Mouse (Mus musculus): ENCODE results near the gene Sox13.

The Sox13 gene

GRCm38 (mm10) chr1:133431133-133431532 is 7.0 kb upstream of the Sox13 start:
- DNase-seq (ENCODE audit: low spot score in 2 of 2): no peak

DNA sequence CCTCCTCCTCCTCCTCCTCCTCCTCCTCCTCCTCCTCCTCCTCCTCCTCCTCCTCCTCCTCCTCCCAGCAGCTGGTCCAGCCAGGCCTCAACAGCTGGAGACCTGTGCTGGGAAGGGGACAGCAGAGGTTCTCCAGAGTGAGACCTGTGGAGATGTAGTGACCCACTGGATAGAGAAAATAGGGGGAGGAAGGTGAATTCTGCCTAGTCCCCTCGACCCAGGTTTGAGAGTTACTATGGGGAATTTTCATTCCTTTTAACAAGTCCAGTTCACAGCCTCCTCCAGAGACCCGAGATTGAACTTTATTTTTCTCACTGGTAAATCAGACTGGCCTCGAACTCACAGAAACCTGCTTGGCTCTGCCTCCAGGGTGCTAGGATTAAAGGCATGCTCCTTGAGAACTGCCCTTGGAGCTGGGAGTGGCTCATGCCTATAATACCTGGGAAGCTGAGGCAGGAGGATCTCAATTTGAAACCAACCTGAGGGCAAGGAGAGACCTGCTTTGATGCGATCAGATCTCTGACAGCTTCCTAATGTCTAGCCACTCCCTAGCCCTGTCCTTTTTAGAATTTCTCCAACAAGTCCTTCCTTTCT is 467 bp upstream of the Sox13 start:
- no peak for DNase-seq (ENCODE audit: low spot score in 2 of 2)

GRCm38 (mm10) chr1:133423166-133423542 is 1.0 kb downstream of the Sox13 start:
- DNase-seq (ENCODE audit: low spot score in 2 of 2): no peak

- peak in 1 of 2 experiments; percentile 42 for DNase-seq (ENCODE audit: low spot score in 2 of 2)
Observed at GRCm38 (mm10) chr1:133422615-133423161, 1.5 kb downstream of the Sox13 start.

- DNase-seq (ENCODE audit: low spot score in 2 of 2): peak in 1 of 2 experiments; percentile 14
Observed at GRCm38 (mm10) chr1:133421975-133422570, 2.1 kb downstream of the Sox13 start.

- DNase-seq (ENCODE audit: low spot score in 2 of 2): peak in 1 of 2 experiments; percentile 7
Observed at GRCm38 (mm10) chr1:133421061-133421460, 3.1 kb downstream of the Sox13 start.

- DNase-seq (ENCODE audit: low spot score in 2 of 2): peak in 1 of 2 experiments; percentile 6
Observed at GRCm38 (mm10) chr1:133420491-133420890, 3.7 kb downstream of the Sox13 start.

DNA sequence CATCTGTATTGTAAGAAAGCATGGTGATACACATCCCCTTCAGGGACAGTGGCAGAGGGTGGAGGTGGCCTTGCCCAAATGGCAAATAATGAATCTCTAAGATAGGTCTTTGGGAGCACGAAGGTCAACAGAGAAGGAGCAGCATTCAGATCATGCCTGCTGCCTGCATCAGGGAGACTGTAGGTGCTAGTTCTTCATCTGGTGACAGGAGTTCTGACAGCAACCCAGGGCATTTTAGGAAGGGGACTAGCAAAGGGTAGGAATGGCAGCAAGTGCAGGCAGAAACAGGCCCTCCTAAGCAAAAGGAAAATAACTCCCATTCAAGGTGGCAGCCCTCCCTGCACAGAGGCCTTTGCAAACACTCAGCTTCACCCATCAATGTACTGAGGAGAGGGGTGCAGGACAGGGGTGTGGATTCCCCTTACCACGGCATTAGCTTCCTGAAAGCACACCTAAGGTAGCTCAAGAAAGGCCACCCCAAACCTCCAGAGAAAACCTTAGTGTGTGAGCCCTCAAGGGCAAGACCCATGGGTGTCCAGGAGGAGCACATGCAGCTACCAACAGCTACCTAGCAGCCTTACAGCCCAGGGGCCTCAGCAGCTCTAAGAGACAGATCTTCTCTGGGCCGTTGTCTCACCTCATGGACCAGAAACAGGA is 4.9 kb downstream of the Sox13 start:
- peak in 1 of 2 experiments; percentile 14 for DNase-seq (ENCODE audit: low spot score in 2 of 2)

DNA sequence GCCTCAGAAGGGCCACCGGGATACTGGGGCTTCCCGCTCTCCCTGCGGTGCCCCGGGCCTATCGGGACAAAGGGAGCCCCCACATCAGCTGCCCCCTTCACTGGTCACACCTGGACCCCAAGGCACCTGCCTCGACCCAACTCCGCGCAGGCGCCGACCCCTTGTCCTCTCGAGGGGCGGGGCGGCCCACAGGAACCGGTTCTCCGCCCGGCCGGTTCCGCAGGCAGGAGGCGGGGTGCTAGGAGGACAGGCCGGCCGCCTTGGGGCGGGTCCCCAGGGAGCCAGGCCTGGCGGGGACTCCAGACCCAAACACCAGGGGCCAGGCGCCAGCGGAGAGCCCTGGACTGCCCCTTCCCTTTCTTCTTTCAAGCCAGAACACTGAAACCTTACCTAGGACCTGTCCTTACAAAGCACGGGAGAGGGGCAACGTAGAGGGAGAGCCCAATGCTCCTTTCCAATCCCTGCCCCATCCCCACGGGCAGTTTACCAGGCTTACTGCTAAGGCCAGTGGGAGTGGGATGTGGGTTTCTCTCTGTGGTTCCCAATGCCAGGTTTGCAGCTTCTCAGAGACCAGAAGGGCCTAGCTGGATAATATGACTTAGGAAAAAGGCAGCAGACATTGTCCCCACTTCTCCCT is 5.9 kb downstream of the Sox13 start:
- DNase-seq (ENCODE audit: low spot score in 2 of 2): peak in 1 of 2 experiments; percentile 53

GRCm38 (mm10) chr1:133417539-133417938 is 6.6 kb downstream of the Sox13 start:
- no peak for DNase-seq (ENCODE audit: low spot score in 2 of 2)

GRCm38 (mm10) chr1:133417113-133417512 is 7.1 kb downstream of the Sox13 start:
- no peak for DNase-seq (ENCODE audit: low spot score in 2 of 2)

- no peak for DNase-seq (ENCODE audit: low spot score in 2 of 2)
Observed at GRCm38 (mm10) chr1:133416472-133416871, 7.7 kb downstream of the Sox13 start.

DNA sequence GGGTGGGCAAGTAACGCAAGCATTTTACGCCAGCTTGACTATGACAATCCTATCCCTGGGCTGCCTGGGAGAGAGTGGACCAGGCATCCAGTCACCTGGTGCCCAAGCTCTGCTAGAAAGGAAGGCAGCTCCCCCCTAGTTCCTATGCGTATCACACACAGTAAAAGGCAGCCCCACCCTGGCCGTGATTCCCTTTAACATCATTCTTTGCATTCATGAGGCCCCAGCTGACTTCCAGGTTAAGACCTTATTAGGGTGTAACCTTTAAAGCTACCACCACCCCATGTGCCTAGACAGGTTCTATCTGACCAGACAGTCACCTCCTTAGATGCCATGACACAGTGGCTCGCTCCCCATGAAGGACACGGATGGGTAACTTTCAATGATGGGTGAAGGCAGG is 8.7 kb downstream of the Sox13 start:
- DNase-seq (ENCODE audit: low spot score in 2 of 2): no peak

DNA sequence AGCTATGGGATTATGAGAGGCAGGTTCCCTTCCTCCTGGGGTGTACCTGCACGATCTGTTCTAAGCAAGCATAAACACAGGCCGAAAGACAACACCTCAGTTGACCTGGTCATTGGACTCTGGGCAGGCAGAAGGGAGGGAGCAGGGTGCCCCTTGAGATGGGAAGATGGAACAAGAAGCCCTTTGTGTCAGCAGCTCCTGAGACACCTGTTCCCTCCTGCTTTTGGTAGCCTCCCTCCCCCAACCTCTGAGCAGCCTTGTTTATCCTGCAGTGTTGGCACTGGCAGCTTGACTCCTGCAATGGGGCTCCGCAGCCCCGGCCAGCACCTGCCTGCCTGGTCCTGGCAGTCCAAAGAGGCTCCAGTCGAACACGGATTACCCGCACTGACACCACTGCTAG is 9.1 kb downstream of the Sox13 start:
- DNase-seq (ENCODE audit: low spot score in 2 of 2): no peak

GRCm38 (mm10) chr1:133412941-133413340 is 11.2 kb downstream of the Sox13 start:
- DNase-seq (ENCODE audit: low spot score in 2 of 2): no peak

DNA sequence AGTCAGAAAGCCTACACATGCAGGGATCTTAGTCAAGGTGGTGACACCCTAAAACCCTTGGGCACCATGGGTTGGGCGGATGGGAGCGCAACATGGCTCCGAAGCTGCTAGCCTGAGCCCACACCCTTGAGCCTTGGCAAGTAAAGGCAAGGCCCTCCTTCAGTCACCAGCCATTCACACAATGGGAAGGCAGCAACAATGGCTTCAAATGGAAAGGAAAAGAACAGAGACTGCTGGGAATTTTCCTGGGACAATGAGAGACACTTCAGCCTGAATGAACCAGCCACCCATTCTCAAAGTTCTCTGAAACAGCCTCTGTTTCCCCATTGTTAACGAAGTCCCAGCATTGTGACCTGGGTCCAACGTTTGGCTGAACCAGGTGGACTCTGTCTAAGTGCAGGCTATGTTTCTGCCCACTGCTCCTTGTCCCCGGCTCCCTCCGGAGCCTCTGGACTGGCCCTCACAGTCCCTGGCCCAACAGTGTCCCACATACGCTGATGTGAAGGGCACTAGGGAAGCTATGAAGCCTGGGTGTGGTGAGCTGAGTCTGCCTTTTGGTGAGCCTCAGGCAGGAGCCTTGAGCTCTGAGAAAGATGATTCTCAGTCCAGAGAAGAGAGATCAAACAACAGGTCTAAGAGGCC is 12.6 kb downstream of the Sox13 start:
- DNase-seq (ENCODE audit: low spot score in 2 of 2): no peak

- DNase-seq (ENCODE audit: low spot score in 2 of 2): no peak
Observed at GRCm38 (mm10) chr1:133409786-133410185, 14.4 kb downstream of the Sox13 start.

DNA sequence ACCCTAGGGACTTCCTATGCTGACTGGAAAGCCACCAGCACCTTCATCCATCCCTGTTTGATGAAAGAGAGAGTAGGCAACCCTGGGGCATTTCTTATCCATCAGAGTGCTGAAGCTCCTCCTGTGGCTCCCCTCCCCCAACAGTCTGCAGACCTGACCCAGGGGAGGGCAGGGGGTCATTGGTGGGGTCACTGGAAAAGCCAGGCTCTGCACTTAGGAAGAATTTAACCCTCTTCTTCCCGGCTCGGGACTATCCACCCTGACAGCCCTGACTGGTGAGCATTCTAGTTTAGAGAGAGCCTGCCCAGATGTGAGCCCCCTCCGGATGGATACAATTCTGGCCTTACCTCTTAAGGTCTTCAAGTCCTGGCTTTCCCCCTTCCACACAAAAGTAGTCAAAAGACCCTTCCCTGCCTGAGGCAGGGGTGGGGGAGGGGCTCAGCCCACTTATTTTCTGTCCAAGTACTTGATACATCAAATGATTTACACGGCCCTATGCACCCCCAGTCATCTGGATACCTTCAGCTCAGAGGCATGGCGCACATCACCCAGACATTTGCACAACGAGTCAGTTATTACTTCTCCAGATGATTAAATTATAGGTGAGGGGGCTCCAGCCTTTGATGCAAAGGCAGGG is 15.2 kb downstream of the Sox13 start:
- DNase-seq (ENCODE audit: low spot score in 2 of 2): no peak

GRCm38 (mm10) chr1:133408321-133408720 is 15.9 kb downstream of the Sox13 start:
- DNase-seq (ENCODE audit: low spot score in 2 of 2): no peak

GRCm38 (mm10) chr1:133407436-133407835 is 16.7 kb downstream of the Sox13 start:
- no peak for DNase-seq (ENCODE audit: low spot score in 2 of 2)

DNA sequence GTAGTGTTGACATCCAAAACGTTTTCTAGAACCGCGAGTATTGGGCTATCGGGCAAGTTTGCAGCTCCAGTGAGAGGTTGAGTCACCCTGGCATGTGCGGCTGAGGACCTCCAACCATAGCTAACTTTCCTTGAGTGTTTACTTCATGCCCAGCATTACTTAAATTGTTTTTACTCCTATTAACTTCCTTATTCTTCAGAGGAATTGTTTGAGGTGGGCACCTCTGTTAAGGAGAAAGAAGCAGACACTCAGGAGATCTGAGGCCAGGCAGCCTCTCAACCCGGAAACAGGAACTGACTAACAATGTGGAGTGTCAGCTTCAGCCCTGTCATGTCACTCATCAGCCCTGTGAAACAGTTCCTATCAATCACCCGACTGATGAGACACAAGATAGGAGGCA is 17.6 kb downstream of the Sox13 start:
- DNase-seq (ENCODE audit: low spot score in 2 of 2): no peak
